Mouse (Mus musculus): ENCODE data around the gene Rnf144b.

Gene Rnf144b

DNA sequence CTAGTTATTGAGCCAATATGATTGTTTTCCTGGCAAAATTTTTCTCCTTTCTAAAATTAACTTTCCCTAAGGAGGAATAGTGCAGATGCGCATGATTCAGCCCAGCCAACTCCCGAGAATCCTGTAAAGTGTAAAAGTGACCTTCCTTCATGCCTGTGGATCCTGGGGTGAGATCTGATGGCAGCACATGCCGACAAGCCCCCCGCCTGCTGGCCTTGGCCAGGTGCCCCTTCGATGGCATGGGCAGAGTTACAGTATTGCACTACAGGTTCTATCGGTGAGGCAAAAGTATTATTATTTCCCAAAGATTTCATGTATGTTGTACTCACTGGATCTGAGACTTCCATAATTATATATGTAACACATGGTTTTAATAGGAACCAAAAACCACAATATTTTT lies 2.5 kb downstream of the Rnf144b start:
- DNase-seq: no peak

DNA sequence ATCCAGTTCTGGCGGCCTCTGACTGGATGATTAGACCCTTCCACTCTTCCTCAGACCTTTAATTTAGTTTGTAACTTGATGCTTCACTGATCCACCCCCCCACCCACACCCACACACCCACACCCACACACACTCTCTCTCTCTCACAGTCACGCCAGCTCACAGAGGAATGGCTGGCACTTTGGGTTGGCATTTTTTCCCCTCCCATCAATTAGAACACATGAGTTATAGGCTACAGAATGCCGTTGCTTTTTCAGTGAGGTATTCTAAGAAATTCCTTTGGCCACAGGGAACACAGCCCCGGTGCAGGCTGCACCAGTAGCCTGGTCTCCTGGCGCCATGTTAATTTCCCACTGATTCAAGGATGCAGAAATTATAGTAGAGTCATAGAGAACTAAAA lies 3.1 kb downstream of the Rnf144b start:
- DNase-seq: peak in 1 of 2 experiments; percentile 25

DNA sequence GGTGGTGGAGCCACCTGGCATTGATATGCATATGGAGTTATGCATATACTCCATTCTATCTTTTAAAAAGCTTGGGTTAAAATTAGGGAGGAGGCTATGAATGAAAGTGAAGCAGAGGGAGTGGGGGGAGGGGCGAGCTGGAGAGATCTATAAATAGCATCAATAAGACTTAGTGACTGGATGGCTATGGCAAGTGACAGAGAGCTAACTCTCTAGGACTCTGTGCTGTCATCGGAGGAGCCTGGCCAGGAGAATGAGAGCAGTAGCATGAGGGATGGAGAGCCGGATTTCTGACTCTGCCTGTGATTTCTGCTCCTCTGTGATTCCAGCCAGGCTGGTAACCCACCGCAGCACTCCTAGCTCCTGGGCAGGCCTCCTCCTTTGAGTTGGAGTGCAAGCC lies 6.6 kb downstream of the Rnf144b start:
- DNase-seq: no peak

DNA sequence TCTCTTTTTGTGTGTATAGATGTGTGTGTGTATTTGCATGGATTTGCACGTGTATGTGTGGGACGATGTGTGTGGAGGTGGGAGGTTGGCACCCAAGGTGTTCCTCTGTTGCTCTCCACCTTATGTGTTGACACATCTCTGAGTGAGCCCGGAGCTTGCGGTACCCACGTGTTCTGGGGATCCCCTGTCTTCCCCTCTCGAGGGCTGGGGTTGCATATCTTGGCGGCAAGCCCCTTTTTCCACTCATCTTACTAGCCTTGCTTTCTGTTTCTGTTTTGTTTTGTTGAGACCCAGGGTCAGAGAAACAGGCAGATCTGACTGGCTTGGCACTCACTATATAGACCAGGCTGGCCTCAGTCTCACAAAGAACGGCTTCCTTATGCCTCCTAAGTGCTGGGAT lies 10.6 kb downstream of the Rnf144b start:
- DNase-seq: no peak

DNA sequence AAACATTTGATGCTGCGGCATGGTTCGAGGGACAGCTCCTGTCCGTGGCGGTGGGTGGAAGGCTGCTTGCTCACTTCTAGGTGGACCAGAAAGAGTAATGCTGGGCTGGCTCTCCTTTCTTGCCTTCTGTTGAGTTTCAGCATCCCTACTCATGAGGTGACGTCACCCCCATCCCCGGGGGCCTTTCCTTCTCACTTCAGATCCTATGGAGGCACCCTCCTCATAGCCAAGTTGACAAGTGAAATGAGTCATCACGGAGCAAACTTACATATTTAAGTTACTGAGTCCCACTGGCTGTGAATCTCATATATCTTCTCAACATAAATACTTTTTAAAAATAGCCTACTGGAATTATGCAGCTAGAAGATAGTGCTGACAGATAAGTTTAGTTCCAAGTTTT lies 12.4 kb downstream of the Rnf144b start:
- DNase-seq: no peak

DNA sequence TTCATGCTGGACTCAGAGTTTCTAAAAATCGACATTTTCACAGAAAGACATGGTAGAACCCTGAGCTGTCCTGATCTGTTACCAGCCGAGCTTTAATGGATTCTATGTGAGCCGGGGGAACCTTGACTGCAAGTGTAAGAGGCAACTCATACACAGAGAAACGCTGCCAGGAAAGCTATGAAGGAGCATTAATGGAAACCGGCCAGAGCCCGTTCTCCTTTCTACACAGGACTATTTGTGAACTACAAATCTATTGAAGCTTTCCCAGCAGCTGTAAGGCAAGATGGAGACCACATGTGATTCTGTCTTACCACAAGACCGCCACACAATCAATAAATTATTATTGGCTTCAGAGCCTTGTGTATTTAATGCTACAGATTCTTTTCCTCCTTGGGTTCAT lies 13.3 kb downstream of the Rnf144b start:
- no peak for DNase-seq

DNA sequence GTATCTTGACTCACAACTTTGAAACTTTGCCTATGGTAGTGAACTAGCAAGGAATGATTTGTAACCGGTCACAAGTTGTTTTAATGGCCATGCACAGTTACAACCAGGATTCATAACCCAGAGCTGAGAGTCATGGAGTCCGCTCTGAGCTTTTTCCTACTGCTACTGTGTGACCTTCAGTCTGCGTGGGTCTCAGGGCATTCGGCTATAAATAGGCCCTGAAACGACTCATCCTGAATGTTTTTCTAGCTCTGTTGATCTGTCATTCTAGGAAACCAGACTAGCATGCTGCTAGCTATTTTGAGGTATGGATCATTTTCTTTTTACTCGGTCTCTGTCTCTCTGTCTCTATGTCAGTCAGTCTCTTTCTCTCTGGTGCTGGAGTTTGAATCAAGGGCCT lies 20.3 kb downstream of the Rnf144b start:
- no peak for DNase-seq

DNA sequence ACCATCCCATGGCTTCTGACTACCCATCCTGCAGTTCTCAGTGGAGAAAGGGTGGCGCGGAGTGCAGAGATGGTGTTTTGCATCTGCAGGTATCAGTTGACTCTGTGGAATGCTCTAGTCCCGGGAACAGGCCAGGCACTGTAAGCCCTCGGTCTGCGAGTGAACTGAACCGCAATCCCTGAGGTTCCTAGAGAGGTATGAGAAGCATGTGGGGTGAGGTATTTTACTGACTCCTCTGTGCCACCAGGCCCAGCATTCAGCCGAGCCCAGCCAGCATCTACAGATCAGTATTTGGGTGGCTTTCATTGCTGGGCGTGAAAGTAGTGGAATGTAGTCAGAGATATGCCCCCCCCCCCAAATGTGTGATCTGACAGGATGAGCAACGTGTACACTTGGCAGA lies 23.5 kb downstream of the Rnf144b start:
- no peak for DNase-seq

GRCm38 (mm10) chr13:47146388-47146787 lies 23.9 kb downstream of the Rnf144b start:
- no peak for DNase-seq

- DNase-seq: no peak
Observed at GRCm38 (mm10) chr13:47148573-47148972, 26.1 kb downstream of the Rnf144b start.

DNA sequence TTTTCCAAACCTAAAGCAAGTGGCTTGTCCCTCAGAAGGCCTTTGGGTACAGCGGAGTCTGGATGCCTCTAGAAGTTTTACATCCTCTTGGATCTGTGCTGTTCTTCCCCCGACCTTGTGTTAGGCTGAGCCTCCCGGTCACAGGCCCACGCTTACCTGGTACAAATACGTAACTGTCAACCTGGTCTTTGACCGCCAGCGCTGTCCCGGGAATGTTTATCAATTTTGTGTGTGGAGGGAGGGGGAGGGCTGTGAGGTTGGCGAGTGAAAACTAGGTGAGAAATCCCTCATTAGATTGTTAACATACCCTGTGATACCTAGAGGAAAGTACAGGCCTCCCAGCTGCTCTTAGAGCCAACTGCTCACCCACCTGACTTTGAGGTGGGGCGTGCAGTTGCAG lies 27.5 kb downstream of the Rnf144b start:
- DNase-seq: no peak

GRCm38 (mm10) chr13:47151060-47151459 lies 28.6 kb downstream of the Rnf144b start:
- no peak for DNase-seq

GRCm38 (mm10) chr13:47152390-47152789 lies 29.9 kb downstream of the Rnf144b start:
- DNase-seq: peak; percentile 30 to 42

DNA sequence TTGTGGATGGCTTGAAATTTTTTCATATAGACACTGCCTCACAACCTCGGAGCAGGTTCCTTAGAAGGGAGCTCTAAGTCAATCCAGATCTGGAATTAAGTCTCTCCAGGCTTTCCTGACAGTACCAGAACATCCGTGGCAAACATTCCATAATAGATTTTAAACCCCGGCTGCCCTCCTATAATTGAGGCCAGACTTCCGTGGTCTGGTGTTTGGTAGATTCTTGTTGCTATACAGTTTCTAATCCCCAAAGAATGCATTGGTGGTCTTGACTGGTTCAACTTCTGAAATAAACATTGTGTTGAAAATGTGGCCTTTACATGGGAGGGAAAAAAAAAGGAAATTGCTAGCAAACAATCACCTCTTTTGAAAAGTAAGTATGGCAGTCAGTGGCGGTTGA lies 30.8 kb downstream of the Rnf144b start:
- no peak for DNase-seq

DNA sequence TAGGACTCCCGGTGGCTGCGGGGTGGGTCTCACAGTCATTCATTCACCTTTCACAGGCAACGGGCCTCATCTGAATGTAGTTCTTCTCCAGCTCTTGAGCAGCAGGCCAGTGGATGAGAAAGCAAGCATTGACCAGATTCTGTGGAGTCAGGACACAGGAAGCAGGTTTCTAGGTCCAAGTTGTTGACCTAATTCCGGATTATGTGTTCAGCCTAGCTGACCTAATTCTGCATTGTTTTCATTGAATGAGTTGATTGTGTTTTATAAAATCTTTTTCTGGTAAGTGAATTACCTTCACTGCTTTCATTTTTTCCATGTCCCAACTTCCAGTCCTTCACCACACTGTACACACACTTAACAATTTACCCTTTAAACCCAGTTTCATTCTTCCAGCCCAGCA lies 32.4 kb downstream of the Rnf144b start:
- no peak for DNase-seq

DNA sequence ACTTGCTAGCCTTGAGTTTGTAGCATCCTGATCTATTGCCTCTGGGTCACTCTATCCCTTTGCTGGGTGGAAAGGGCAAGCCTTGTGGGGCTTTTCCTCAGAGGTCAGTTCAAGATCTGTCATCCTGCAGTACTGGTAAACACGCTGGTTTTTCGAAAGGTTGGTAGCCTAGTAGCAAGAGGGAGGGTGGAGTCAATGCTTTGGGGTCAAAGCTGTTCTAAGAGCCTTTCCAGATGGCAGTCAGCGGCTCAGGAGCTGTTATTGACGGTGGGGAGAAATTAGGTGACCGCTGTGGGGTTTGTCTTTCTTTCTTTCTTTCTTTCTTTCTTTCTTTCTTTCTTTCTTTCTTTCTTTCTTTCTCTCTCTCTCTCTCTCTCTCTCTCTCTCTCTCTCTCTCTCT lies 34.4 kb downstream of the Rnf144b start:
- DNase-seq: no peak

DNA sequence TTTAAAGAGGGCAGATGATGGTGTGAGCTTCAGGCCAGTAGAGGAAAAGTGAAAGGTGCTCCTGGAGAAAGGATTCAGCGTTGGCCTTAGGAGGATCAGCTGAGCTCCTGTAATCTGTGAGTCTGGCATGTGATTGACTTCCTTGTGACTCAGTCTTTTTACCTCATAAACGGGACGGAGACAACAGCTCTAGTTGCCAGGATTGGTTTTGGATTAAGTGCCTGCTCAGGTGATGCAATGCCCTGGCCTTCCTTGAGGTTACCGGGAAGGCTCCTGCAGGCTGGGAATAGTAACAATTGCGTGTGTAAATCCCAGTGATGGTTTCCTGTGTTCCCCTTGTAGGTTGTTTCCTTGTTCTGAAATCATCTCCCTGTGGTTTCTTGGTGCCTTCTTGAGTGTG lies 39.5 kb downstream of the Rnf144b start:
- no peak for DNase-seq

- DNase-seq: no peak
Observed at GRCm38 (mm10) chr13:47164732-47165131, 42.3 kb downstream of the Rnf144b start.

DNA sequence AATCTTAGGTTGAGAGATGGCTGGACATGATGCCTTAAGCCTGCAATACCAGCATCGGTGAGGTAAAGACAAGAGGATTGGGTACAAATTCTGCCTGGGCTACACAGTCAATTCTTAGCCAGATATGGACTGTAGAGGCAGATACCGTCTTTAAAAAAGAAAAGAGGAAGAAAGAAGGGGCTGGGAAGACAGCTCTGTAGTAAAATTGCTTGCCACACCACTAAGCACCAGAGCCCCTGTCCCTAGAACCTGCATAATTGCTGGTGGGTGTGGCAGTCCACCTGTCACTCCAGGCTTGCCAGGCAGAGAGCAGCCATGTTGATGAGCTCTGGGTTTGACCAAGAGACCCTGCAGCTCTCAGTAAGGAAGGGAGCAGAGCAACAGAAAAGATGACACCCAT lies 42.8 kb downstream of the Rnf144b start:
- DNase-seq: no peak

GRCm38 (mm10) chr13:47168484-47168883 lies 46.0 kb downstream of the Rnf144b start:
- DNase-seq: no peak

GRCm38 (mm10) chr13:47170026-47170425 lies 47.6 kb downstream of the Rnf144b start:
- DNase-seq: no peak

DNA sequence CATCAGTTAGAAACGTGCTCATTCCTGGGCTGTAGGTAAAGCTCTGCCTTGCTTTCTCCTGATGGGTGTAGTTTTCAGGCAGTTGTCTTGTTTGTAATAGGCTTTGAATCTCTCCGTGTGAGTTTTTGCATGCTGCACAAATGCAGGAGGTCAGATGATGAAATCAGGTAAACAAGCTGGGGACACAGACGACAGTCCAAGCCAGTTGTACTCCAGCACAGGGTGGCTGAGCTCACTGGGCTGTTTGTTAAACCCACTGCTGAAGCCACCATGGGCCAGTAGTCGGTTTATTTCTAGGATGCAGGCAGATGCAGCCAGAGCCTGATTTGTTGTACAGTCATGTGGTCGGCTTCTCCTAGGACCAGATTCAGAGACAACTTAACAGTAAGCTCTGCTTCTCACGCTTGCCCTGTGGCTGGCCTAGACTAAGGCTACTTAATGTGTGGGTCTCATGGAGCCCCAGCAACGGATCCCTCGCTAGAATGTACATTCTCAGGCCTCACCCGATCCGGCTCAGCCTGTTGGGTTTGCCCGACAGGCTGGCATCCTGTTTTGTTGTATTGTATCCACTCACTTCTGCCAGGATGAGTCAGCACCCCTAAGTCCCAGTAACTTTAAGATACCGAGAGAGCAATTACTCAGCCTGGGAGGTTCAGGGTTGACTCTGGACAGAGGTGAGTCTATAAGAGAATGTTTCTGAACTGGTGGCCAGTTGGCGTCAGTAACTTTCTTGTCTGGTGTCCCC lies 48.5 kb downstream of the Rnf144b start:
- DNase-seq: no peak

- DNase-seq: no peak
Observed at GRCm38 (mm10) chr13:47172891-47173290, 50.4 kb downstream of the Rnf144b start.

DNA sequence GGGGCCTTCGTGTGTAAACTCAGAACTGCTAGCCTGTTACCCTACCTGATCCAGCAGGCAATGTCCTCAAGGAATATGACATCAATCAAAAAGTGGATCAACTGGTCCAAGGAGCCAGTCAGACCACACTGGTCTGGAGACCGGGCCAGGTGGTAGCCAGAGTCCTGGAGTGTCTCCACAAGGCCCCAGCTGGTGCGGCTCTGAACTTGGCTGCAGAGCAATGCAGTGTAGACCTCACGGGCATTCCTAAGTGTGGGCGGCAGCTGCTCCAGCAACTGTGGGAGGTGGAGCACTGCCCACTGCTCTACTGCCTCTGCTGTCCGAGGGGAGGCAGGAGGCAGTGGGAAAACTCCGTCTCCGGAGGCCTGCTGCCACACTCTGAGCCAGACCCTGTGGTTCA lies 55.7 kb downstream of the Rnf144b start:
- DNase-seq: peak; percentile 37 to 52

DNA sequence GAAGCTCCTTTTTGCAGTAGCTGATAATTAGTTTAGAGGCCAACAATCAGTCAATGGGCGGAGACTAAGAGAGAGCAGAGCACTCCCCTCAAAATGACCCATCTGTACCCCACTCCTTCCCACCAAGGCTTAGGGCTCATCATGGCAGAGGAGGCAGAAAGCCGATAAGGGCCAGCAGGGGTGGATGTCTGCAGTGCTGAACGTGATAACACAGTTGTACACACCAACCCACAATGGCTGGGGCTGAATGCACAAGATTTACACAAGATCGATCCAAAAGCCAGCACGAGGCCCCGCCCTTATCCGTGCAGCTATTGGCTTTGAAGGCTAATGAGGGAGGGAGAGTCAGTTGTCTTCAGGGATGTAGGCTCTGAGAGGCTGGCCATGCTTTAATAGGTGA lies 58.3 kb downstream of the Rnf144b start:
- no peak for DNase-seq

All from kidney, postnatal 4 days (tissue).